Mouse (Mus musculus) v-Abl transformed pro-B cells (cell line): ENCODE measurements around the gene Noct.

Source experiments
- in situ Hi-C, 2 experiments: fragments of 400-800 bp; cut with MboI; formaldehyde crosslinking; loops; one replicate each; pipeline ENCODE4 v1.15.1; 2025; ENCODE audit not compliant: unreplicated experiment in 2 of 2

The Noct gene

DNA sequence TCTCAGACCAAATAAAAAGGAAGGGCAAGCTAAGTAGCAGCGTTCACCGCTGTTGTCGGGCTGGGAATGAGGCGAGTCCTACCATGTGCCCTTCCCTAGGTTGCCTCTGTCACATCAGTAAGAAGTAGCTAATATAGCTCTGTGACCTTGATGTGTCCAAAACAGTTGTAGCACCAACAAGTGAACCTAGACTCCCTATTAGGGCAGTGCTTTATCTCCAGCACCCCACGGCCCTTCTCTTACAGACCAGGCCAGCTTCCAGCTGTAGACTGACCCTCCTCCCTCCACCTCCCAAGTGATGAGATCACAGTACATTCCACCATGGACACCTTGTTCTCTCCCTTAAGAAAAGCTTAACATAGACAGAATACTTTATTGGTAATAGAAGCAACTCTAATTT is 33.8 kb downstream of the Noct start:
- in situ Hi-C loops: no loop called here

DNA sequence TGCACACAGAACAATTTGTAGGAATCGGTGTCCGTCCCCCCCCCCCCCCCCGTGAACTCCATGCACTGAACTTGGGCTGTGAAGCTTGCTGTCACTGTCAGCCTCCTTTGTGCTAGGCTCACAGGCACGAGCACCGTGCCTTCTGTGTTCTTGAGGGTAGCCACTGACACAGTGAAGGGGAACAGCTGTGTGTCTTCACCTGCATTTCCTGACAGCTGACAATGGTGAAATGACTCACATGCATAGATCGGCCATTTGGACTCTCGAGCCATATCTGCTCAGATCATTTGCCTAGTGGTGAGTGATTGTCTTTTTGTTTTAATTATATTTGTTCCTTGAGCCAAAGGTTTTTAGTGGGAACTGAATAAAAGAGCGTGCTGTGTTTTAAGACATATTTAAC is 38.7 kb downstream of the Noct start:
- in situ Hi-C loops: no loop called here

DNA sequence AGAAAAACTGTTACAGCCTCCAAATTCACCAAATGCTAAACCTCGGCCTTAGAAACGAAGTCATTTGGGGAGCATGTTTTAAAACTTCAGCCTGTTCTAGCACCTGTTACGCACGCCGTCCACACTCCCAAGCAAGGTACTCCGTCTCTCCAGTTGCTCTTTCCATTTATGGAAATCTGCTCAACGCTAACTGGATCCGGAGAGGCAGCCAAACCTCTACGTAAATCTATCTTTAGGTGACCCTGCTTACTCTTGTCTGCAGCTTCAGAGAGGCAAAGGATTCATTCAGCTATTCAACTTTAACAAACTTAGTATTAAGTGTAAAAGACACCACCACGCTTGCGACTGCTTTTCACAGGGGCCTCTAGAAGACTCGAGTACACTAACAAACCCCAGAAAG is 44.2 kb downstream of the Noct start:
- in situ Hi-C loops: no loop called here

DNA sequence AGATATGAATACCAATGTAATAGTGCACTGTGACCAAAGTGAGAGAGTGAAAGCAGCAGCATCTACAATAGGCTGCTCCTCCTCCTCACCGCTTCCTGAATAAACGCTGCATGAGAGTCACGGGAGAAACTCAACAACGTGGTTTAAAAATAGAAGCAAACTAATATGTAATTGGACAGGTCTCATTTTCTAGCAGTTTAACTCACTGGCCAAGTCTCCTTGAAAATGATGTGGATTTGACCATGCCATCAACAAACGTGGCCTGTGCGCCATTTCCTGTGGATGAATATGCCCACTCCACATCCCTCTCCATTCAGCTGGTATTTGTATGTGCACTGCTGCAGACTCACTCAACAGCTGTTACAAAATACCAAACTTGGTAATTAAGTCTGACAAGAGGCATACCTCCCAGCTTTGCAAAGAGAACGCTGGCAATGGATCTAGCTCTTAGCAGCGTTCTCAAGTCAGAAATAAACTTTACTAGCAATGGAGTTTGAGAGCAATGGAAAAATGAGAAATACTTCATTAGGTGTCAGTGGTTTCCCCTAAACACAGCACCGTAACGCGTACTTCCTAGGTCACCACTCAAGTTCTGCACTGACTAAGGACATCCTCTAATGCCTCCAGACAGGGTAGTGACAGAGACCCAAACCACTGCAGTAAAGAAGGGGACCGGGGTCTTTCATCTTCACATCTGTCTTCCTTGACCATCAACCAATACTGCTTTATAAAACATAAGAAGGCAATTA is 46.0 kb downstream of the Noct start:
- in situ Hi-C loops: no loop called here

DNA sequence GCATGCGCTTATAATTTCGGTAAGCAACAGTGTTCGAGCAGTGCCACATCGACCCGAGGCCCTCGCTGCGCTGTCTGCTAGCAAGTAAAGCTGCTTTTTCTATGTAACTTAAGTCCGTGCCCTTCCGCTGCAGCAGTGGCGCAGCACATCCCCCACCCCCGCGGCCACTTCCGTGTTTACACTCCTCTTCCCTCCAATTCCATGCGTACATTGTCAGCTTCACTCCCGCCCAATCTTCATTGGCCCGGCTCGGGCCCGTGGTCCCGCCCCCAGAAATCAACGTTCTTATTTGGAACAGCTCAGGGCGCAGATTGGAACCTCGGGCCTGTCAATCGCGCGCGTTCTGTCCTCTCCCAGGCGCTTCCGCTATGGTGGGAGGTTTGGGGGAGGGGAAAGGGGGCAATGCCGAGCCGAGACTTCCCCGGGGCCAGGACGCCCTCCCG is 51.7 kb downstream of the Noct start:
- in situ Hi-C loops: no loop called here

DNA sequence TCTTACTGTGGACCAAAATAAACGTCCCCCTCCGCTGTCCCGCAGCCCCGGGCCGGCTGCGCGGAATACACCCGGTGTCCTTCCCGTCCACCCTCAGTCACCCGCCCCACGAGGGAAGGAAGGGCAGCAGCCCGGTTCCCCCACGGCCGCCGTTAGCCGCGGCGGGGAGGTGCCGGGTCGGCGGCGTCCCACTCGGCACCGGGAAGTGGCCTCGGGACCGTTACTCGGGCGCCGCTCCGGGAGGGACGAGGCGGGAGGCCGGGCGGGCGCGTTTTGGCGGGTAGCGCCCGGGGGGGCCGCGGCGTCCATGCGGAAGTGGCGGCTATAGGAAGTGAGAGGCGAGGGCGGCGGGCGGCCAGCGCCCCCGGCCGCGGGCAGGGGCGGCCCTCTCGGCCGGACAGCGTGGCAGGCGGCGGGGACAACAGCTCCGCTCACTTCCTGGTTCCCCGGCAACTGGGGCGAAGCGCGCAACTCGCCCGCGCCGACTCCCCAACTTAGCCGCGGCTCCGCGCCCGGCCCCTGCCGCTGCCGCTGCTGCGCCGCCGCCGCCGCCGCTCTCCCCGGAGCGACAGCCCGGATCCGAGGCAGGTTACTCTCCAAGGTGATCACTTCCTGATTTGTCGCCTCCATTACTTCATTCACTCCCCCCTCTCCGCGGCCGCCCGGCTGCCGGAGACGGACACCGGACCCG is 52.3 kb downstream of the Noct start:
- in situ Hi-C loops: no loop called here

DNA sequence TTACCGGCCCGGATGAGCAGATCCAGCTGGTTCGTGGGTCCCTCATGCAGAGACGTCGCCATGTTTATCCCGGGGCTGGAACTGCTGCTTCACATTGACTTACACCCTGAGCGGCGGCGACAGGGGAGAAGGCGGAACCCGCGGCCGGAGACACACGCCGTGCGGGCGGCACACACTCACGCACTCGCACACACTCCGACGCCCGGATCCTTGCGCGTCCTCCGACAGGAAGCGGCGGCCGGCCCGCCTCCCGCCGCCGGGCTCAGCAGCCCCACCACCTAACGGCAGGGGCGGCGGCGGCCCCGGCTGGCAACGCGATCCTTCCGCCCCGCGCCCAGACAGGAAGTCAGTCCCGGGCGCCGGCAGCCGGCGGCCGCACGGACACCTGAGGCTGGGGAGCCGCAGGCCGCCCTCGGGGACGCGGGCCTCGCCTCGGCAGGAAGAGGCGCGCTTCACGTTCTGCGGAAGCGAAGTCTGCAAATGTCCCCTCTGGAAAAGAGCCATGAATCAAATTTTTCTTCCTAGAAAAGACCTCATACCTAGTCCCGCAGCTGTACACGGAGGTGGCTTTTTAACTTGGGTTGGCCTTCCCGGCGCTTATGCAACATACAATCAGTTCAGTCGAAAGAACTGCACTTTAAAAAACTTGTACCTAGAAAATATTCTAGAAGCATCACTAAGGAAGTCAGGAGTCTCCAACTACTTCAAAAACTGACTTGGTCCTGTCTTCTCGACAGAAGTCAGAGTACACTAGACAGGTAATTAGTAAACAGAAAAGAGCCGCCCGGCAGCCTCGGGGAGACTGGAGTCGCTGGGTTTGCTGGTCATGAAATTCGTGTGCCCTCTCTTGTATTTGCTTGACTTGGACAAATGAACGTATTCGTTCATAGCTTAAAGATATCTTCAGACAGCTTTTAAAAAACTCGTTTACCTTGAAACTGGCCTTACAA is 53.2 kb downstream of the Noct start:
- in situ Hi-C loops: no loop called here

DNA sequence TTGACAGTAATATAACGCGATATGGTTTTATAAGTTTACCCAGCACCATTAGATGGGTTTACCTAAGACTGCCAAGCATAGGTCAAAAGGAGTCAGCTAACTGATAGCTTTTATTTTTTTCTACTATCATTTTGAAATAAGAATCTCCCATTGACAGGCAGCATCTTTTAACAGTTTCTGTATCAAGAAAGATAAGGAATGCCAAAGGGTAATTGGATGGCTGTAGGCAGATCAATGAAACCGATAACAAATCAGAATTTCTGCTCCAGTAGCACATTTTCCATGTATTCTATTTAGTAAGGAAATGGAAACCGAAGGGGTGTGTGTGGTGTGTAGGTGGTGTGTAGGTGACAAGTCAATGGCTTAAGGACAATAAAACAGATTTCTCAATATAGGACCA is 54.2 kb downstream of the Noct start:
- in situ Hi-C loops: no loop called here

DNA sequence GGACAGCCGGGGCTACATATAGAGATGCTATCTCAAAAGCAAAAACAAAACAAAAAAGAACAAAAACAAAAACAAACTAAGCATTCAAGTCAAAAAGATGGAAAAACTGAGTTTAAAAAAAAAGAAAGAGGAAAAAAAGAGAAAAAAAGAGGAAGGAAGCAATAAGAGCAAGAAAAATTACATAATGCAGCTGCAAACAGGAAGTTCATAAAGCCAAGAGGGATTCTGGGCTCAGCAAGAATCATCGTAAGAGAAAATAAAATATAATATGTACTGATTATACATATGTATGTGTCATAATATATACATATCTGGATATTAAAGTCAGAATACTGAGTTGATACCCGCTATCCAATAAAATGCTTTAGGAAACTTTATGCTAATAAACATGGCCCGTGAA is 57.5 kb downstream of the Noct start:
- in situ Hi-C loops: no loop called here

DNA sequence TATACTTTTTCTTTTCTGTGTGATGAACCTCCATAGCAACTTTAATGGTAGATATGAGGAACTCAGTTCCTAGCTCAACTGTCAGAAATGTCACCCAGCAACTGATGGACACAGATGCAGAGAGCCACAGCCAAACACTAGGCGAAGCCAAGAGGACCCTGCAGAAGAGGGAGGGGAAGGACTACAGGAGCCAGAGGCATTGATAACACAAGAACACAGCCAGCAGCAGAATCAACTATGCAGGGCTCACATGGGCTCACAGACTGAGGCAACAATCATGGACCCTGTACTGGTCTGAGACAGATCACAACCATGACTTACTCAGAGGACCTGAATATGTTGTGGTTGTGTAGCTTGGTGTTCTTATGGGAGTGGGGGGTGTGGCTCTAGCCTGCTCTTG is 60.1 kb downstream of the Noct start:
- in situ Hi-C loops: no loop called here

DNA sequence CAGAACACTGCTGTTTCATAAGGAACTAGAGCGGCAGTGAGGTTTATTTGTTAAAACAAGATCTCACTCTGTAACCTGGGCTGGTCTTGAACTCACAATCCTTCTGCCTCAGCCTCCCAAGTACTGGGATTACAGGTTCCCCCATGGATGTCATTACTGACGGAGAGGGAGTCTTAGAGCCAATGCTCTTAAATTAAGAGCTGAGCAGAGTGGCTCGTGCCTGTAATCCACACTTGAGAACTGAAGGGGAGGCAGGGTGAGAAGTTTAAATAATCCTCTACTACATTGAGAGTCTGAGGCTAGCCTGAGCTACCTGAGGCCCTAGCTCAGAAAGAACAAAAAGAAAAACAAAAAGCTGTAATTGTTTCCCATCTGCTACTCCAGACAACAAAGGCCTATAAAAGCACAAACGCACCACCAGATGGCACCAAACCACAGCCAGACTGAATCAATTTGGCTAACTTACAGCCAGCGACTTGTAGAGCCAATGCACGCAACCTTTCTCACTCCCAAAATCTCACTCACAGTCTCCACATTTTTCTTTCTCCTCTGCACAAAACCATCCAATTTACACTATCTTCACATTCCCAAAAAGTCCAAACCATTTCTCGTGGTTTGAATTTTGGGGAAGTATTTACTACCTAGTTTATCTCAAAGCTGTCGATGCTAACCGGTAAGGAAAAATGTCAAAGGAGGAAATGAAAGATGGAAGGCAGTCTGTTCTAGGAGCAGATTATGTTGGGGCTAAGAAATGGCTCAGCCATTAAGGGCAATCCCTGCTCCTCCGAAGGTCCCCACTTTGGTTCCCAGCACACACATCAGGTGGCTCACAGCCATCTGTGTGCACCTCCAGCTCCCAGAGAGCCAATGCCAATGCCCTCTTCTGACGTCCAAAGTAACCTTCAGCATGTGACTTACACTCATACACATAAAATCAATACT is 64.9 kb downstream of the Noct start:
- in situ Hi-C loops: loop anchor here (5.0 kb wide), 2 partner anchors 57 to 63 kb away; no protein-coding TSS in a partner anchor

DNA sequence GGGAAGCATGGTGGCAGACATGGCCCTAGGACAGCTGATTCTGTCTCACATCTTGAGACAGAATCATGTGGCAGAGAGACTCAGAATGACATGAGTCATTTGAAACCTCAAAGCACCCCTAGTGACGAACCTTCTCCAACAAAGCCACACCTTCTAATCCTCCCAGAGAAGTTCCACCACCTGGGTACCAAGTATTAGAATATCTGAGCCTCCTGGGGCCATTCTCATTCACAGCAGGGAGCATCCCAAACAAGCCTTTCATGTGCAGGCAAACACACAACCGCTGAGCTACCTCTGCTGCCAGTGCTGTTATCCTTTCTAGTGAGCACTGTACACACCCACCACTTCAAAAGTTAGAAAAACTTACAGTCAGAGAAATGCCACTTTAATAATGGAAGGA is 70.0 kb downstream of the Noct start:
- in situ Hi-C loops: no loop called here

DNA sequence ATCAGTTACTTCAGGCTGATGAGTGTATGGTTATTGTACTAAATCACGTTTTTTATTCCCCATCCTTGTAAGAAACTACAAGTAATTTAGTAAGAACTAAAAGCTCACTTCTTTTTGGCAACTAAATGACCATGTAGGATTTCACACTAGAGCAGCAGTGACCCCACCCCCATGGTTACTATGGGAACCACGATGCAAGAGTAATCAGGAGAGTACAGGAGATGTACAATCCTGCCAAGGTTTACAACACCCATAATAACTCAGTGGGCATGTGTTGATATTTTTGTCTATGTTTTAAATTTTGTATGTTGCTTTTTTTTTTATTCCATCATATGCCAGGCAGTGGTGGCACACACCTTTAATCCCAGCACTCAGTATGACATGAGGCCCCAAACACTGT is 71.0 kb downstream of the Noct start:
- in situ Hi-C loops: no loop called here

DNA sequence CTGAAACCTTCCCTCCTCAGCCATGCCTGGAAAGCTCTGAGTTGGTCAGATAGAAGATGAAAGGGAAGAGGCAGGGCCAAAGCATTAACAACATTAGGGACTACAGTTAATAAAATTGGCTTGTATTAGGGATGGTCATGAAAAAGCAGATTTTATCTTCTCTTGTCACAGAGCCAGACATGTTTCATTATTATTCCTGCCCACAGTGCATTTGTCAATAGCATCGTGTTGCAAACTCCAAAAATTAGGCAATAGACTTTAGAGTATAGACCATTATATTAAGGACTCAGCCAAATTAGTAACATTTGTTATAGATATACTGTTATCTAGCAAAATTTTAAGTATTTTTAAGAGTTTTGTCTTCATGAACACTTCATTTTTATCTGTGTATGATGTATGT is 72.5 kb downstream of the Noct start:
- in situ Hi-C loops: no loop called here
